ENCODE assay signal across 48 mouse cellular contexts in genomic region chr10:94346596-94346995, GRCm38 (mm10). TPM values are rescaled to one million over a fixed set of nuclear protein-coding genes. Genes with fewer than 3 reads are reported as not detected.
"Had no signal": no experiment of that assay in that cellular context is flagged by ENCODE, and none has a peak within 500 bp of the region (broad histone marks: within the 10 kb centered on the region; RNA-seq: fewer than 3 reads in every experiment).

No protein-coding gene starts in this region.

- H3K27me3 ChIP-seq: heart, embryonic 12.5 days; heart, embryonic 13.5 days; heart, embryonic 15.5 days; hindbrain, embryonic 12.5 days; hindbrain, embryonic 13.5 days; hindbrain, embryonic 15.5 days; kidney, embryonic 15.5 days had no signal

- H3K4me2 ChIP-seq: heart, embryonic 11.5 days; heart, embryonic 12.5 days; heart, embryonic 13.5 days; heart, embryonic 15.5 days; hindbrain, embryonic 12.5 days; hindbrain, embryonic 13.5 days; hindbrain, embryonic 14.5 days; hindbrain, embryonic 15.5 days; kidney, embryonic 15.5 days had no signal

- H3K9ac ChIP-seq: heart, embryonic 12.5 days; heart, embryonic 13.5 days; heart, embryonic 15.5 days; hindbrain, embryonic 12.5 days; hindbrain, embryonic 13.5 days; hindbrain, embryonic 14.5 days; hindbrain, embryonic 15.5 days; kidney, embryonic 15.5 days had no signal

- H3K27ac ChIP-seq: heart, adult 2 months; heart, embryonic 13.5 days; heart, embryonic 15.5 days; hindbrain, embryonic 10.5 days; hindbrain, embryonic 12.5 days; hindbrain, embryonic 13.5 days; hindbrain, embryonic 14.5 days; hindbrain, embryonic 15.5 days; hindbrain, postnatal 0 days; kidney, embryonic 15.5 days; kidney, postnatal 0 days; layer of hippocampus, adult 2 months; left cerebral cortex, adult 2 months had no signal

- H3K4me1 ChIP-seq: kidney, embryonic 15.5 days had no signal

- DNase-seq: heart, adult 2 months; heart, postnatal 10 days; heart, postnatal 14 days; heart, postnatal 36 days; heart, postnatal 4 days; kidney, adult 11 months; kidney, adult 18-20 months; kidney, adult 2 months; kidney, adult 8-10 months; kidney, adult 9 months; kidney, postnatal 10 days; kidney, postnatal 14 days; kidney, postnatal 25 days; kidney, postnatal 36 days; kidney, postnatal 4 days; layer of hippocampus, adult 9-11 months; layer of hippocampus, postnatal 36 days had no signal

- ATAC-seq: hindbrain, embryonic 16.5 days; inflammation-experienced regulatory T-cells, adult 6 months; intestine, embryonic 16.5 days; intestine, postnatal 0 days had no signal

- H3K9me3 ChIP-seq: heart, embryonic 12.5 days; heart, embryonic 13.5 days; heart, embryonic 15.5 days; hindbrain, embryonic 10.5 days; hindbrain, embryonic 12.5 days; hindbrain, embryonic 13.5 days; hindbrain, embryonic 15.5 days; kidney, embryonic 15.5 days had no signal

- H3K4me3 ChIP-seq: heart, adult 2 months; heart, embryonic 12.5 days; heart, embryonic 13.5 days; heart, embryonic 15.5 days; hindbrain, embryonic 10.5 days; hindbrain, embryonic 12.5 days; hindbrain, embryonic 13.5 days; hindbrain, embryonic 15.5 days; kidney, embryonic 15.5 days; layer of hippocampus, adult 2 months; left cerebral cortex, adult 2 months had no signal

- H3K36me3 ChIP-seq: heart, embryonic 12.5 days; heart, embryonic 13.5 days; heart, embryonic 15.5 days; hindbrain, embryonic 10.5 days; hindbrain, embryonic 12.5 days; hindbrain, embryonic 13.5 days; hindbrain, embryonic 15.5 days; kidney, embryonic 15.5 days had no signal

RNA-seq across cellular contexts. Expression of gene Gm4792, which starts 48.1 kb away (rescaled TPM):
- total RNA-seq: heart, adult 2 months; heart, postnatal 10 days; heart, postnatal 14 days; heart, postnatal 36 days; heart, postnatal 4 days; hematopoietic stem cell, adult 5-6 weeks; layer of hippocampus, adult 18-20 months; layer of hippocampus, adult 2 months; layer of hippocampus, adult 8-10 months; layer of hippocampus, postnatal 10 days; layer of hippocampus, postnatal 14 days; layer of hippocampus, postnatal 25 days; layer of hippocampus, postnatal 36 days; left cerebral cortex, adult 18-20 months; left cerebral cortex, adult 2 months; left cerebral cortex, adult 8-10 months had no signal
- polyA plus RNA-seq: heart, adult 2 months; heart, embryonic 11.5 days; heart, embryonic 12.5 days; heart, embryonic 13.5 days; heart, embryonic 14.5 days; heart, embryonic 15.5 days; heart, postnatal 0 days; inflammation-experienced regulatory T-cells, adult 6 months; intestine, embryonic 16.5 days; intestine, postnatal 0 days; kidney, adult 2 months; kidney, embryonic 14.5 days; kidney, embryonic 15.5 days; kidney, embryonic 16.5 days; kidney, postnatal 0 days; large intestine, adult 2 months had no signal
